Mouse (Mus musculus) brown adipose tissue, adult 24 weeks (tissue): ENCODE results near the gene Tal1. TPM values are rescaled to one million over a fixed set of nuclear protein-coding genes. Genes with fewer than 3 reads are reported as not detected.

Source experiments
- H3K27ac ChIP-seq: fragments of 200-500 bp; replicated peaks from 2 replicates; pipeline ENCODE4 v1.5.1; 2012; ENCODE audit warnings: low read depth, mild to moderate bottlenecking, low read length
- H3K4me1 ChIP-seq: fragments of 200-500 bp; 2 replicates; pipeline ENCODE4 v1.6.1; 2012; ENCODE audit warnings: low read length, mixed read lengths; ENCODE audit not compliant: control insufficient read depth, insufficient read depth, insufficient read length
- H3K4me3 ChIP-seq: fragments of 200-500 bp; 2 replicates; pipeline ENCODE4 v1.5.1; 2012; ENCODE audit warnings: low read depth, mild to moderate bottlenecking, low read length, moderate library complexity; ENCODE audit not compliant: insufficient read depth
- polyA plus RNA-seq: library from polyadenylated mRNA; stranded (reverse); fragments of >200 nt; gene quantifications from 2 replicates; pipeline ENCODE4 v1.2.4, GENCODE M21; 2012; ENCODE audit not compliant: missing spikeins, insufficient read depth, insufficient read length

Gene Tal1
- polyA plus RNA-seq, 1 experiment: 0.71 TPM

- H3K4me3 ChIP-seq: peak overlapping the region; percentile 73
- no peaks in the 10 kb centered on the region for H3K4me1 ChIP-seq
- peak overlapping the region; percentile 98 for H3K27ac ChIP-seq
Observed at GRCm38 (mm10) chr4:115058871-115059590, 2.8 kb downstream of the Tal1 start.

GRCm38 (mm10) chr4:115059871-115060270, 3.6 kb downstream of the Tal1 start:
- H3K27ac ChIP-seq: peak overlapping the region; percentile 77
- H3K4me3 ChIP-seq: peak overlapping the region; percentile 50

GRCm38 (mm10) chr4:115060753-115061152, 4.5 kb downstream of the Tal1 start:
- Histone ChIP-seq H3K4me1 (no peaks in the 10 kb centered on the region), H3K27ac (no peak overlapping the region; the same call in 1 of the 2 replicates), H3K4me3 (no peak overlapping the region)

More at GRCm38 (mm10) chr4:115059871-115060270, 3.6 kb downstream of the Tal1 start:
- no peaks in the 10 kb centered on the region for H3K4me1 ChIP-seq

GRCm38 (mm10) chr4:115062540-115062874, 6.3 kb downstream of the Tal1 start:
- H3K4me3 ChIP-seq: peak overlapping the region; percentile 63
- H3K4me1 ChIP-seq: no peaks in the 10 kb centered on the region
- H3K27ac ChIP-seq: no peak overlapping the region

- no peak overlapping the region for H3K27ac ChIP-seq
- no peaks in the 10 kb centered on the region for H3K4me1 ChIP-seq
- H3K4me3 ChIP-seq: peak overlapping the region; percentile 63
Observed at GRCm38 (mm10) chr4:115062875-115063517, 6.8 kb downstream of the Tal1 start.

GRCm38 (mm10) chr4:115063518-115064239, 7.5 kb downstream of the Tal1 start:
- H3K27ac ChIP-seq: no peak overlapping the region
- H3K4me1 ChIP-seq: no peaks in the 10 kb centered on the region
- H3K4me3 ChIP-seq: peak overlapping the region; percentile 63

GRCm38 (mm10) chr4:115071668-115072067, 15.4 kb downstream of the Tal1 start:
- Histone ChIP-seq H3K4me3 (no peak overlapping the region), H3K27ac (no peak overlapping the region), H3K4me1 (peaks cover 20% of the 10 kb centered on the region)

GRCm38 (mm10) chr4:115074789-115075188, 18.6 kb downstream of the Tal1 start:
- peak overlapping the region; percentile 94 for H3K27ac ChIP-seq
- H3K4me1 ChIP-seq: peaks cover 20% of the 10 kb centered on the region
- H3K4me3 ChIP-seq: no peak overlapping the region

GRCm38 (mm10) chr4:115075204-115075915, 19.1 kb downstream of the Tal1 start:
- Histone ChIP-seq H3K4me3 (no peak overlapping the region), H3K4me1 (peaks cover 22% of the 10 kb centered on the region), H3K27ac (peak overlapping the region; percentile 94)

GRCm38 (mm10) chr4:115078892-115079820, 22.9 kb downstream of the Tal1 start:
- Histone ChIP-seq H3K4me1 (peaks cover 19% of the 10 kb centered on the region), H3K27ac (no peak overlapping the region), H3K4me3 (no peak overlapping the region)

GRCm38 (mm10) chr4:115079821-115080349, 23.7 kb downstream of the Tal1 start:
- H3K4me3 ChIP-seq: no peak overlapping the region
- H3K4me1 ChIP-seq: peaks cover 13% of the 10 kb centered on the region
- no peak overlapping the region for H3K27ac ChIP-seq

GRCm38 (mm10) chr4:115083031-115083430, 26.8 kb downstream of the Tal1 start:
- H3K27ac ChIP-seq: no peak overlapping the region
- peaks cover 3% of the 10 kb centered on the region; the same call in 1 of the 2 replicates for H3K4me1 ChIP-seq
- no peak overlapping the region for H3K4me3 ChIP-seq

- Histone ChIP-seq H3K4me3 (no peak overlapping the region), H3K27ac (no peak overlapping the region)
Observed at GRCm38 (mm10) chr4:115085522-115086095, 29.4 kb downstream of the Tal1 start.

GRCm38 (mm10) chr4:115086257-115086656, 30.0 kb downstream of the Tal1 start:
- Histone ChIP-seq H3K4me3 (no peak overlapping the region), H3K4me1 (no peaks in the 10 kb centered on the region), H3K27ac (no peak overlapping the region)

More at GRCm38 (mm10) chr4:115085522-115086095, 29.4 kb downstream of the Tal1 start:
- no peaks in the 10 kb centered on the region for H3K4me1 ChIP-seq
